Mouse (Mus musculus) bone marrow macrophage, adult 2 months (primary cell): Measurements from ENCODE around the gene Ptges. TPM values are rescaled to one million over a fixed set of nuclear protein-coding genes. Genes with fewer than 3 reads are reported as not detected.
A peak's percentile ranks its signal among the peaks of the same experiment; 100 is the strongest.
"Not testable (repeated sequence)": the region's sequence is repeated elsewhere in the genome, so short reads cannot be mapped to it uniquely, and the experiment has no call there.

Experiments used
- H3K27ac ChIP-seq: 2 replicates; pipeline ENCODE4 v1.5.1; 2012; ENCODE audit warnings: low read depth, low read length; ENCODE audit not compliant: insufficient read depth
- H3K4me1 ChIP-seq: 2 replicates; pipeline ENCODE4 v1.6.1; 2012; ENCODE audit warnings: low read length; ENCODE audit not compliant: control insufficient read depth, insufficient read depth
- H3K4me3 ChIP-seq: 2 replicates; pipeline ENCODE4 v1.5.1; 2012; ENCODE audit warnings: mild to moderate bottlenecking, low read length, moderate library complexity; ENCODE audit not compliant: insufficient read depth
- CTCF ChIP-seq: IDR thresholded peaks from 2 replicates; pipeline ENCODE4 v1.5.1; 2012; ENCODE audit warnings: low read depth, mild to moderate bottlenecking, low read length, moderate library complexity
- POLR2A ChIP-seq: IDR thresholded peaks from 2 replicates; pipeline ENCODE4 v1.6.1; 2012; ENCODE audit warnings: mild to moderate bottlenecking, low read depth, low read length, borderline replicate concordance
- polyA plus RNA-seq: library from polyadenylated mRNA; stranded (reverse); fragments of >200 nt; gene quantifications from 2 replicates; pipeline ENCODE4 v1.2.4, GENCODE M21; 2012; ENCODE audit not compliant: missing spikeins, insufficient read depth, insufficient read length

Gene Ptges
- polyA plus RNA-seq, 1 experiment, result 2.7 TPM

DNA sequence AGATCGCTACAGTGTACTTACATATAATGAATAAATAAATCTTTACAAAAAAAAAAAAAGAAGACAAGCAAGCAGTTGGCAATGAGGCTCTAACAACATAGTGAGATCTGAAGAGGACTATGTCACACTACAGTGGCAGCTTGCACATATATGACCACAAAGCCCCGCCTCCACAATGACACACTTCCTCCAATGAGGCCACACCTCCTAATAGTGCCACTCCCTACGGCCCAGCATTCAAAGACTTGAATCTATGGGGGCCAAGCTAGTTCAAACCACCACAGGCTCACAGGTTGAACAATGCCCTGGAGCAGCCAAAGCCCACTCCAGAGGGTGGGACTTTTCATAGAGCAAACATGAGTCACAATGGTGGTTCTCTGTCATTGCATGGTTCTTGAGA lies 2.3 kb upstream of the Ptges start:
- no peak overlapping the region for H3K4me3 ChIP-seq
- no peak overlapping the region for H3K27ac ChIP-seq
- TF ChIP-seq CTCF, result no peak
- no peak for TF ChIP-seq POLR2A
- H3K4me1 ChIP-seq, result peaks cover 15% of the 10 kb centered on the region

DNA sequence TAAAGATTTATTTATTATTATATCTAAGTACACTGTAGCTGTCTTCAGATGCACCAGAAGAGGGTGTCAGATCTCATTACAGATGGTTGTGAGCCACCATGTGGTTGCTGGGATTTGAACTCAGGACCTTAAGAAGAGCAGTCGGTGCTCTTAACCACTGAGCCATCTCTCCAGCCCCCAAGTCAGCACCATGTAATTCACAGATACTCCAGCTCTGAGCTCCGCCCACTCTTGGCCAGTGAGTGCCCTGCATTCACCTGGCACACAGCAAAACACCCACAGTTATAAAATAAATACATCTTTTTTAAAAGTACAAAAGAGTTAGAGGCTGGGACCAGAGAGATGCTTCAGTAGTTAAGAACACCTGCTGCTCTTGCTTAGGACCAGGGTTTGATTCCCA lies 1.2 kb upstream of the Ptges start:
- not testable (repeated sequence) for H3K27ac ChIP-seq, H3K4me3 ChIP-seq
- peaks cover 25% of the 10 kb centered on the region for H3K4me1 ChIP-seq

- TF ChIP-seq CTCF (no peak), POLR2A (no peak; the same call in 1 of the 2 replicates)
- Histone ChIP-seq H3K4me1 (peaks cover 37% of the 10 kb centered on the region), H3K27ac (peak overlapping the region; percentile 75), H3K4me3 (peak overlapping the region; percentile 64)
These were observed 675 bp downstream of the Ptges start for GRCm38 (mm10) chr2:30928893-30929482.

GRCm38 (mm10) chr2:30927844-30928628 lies 1.6 kb downstream of the Ptges start:
- TF ChIP-seq CTCF (peak; percentile 44), POLR2A (no peak)
- no peak overlapping the region for H3K4me3 ChIP-seq
- peak overlapping the region; percentile 61 for H3K27ac ChIP-seq

GRCm38 (mm10) chr2:30927151-30927781 lies 2.4 kb downstream of the Ptges start:
- no peak overlapping the region for H3K4me3 ChIP-seq
- peaks cover 37% of the 10 kb centered on the region for H3K4me1 ChIP-seq
- peak overlapping the region; percentile 58 for H3K27ac ChIP-seq
- no peak for TF ChIP-seq CTCF
- TF ChIP-seq POLR2A, result no peak

More at GRCm38 (mm10) chr2:30927844-30928628, 1.6 kb downstream of the Ptges start:
- H3K4me1 ChIP-seq, result peaks cover 37% of the 10 kb centered on the region

DNA sequence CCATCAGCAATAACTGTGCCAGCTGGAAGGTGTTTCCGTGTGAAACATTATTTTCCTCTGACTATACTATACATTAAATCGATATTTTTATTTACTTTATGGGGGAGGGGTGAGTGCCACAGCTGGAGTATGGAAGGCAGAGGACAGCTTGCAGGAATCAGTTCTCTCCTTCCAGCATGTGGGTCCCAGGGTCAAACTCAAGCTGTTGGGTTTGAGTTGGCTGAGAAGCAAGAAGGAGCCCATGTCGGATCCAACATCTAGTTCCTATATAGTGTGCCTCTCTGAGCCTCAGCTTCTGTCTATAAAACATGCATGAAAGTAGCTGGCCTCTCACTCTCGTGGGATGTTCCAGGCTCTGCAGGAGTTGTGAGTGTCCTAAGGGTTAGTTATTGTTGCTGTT lies 3.3 kb downstream of the Ptges start:
- Histone ChIP-seq H3K27ac (peak overlapping the region; percentile 58), H3K4me3 (no peak overlapping the region), H3K4me1 (peaks cover 37% of the 10 kb centered on the region)
- TF ChIP-seq CTCF (no peak), POLR2A (no peak)

DNA sequence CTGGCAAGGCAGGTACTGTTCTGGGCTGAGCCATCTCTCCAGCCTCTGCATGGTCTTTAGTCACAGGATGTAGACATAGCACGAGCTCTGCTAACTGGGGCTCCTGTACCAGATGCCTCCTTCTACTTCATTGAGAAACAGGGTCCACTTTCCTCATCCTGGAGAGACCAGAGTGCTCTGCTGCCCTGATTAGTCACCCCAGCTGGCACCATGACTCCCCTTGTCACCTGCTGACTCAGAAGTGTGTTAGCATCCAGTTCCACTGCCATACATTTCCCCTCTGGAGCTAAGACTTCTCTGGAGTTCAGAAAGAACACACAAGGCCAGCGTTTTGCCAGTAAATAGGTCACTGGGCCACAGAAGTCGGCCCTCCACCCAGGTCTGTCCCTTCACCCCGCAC lies 4.5 kb downstream of the Ptges start:
- no peak for TF ChIP-seq POLR2A
- TF ChIP-seq CTCF, result no peak
- Histone ChIP-seq H3K4me3 (no peak overlapping the region), H3K27ac (no peak overlapping the region), H3K4me1 (peaks cover 41% of the 10 kb centered on the region)

- TF ChIP-seq POLR2A, result no peak
- TF ChIP-seq CTCF, result no peak
- no peak overlapping the region for H3K4me3 ChIP-seq
These were observed 6.6 kb downstream of the Ptges start for GRCm38 (mm10) chr2:30923099-30923498.

DNA sequence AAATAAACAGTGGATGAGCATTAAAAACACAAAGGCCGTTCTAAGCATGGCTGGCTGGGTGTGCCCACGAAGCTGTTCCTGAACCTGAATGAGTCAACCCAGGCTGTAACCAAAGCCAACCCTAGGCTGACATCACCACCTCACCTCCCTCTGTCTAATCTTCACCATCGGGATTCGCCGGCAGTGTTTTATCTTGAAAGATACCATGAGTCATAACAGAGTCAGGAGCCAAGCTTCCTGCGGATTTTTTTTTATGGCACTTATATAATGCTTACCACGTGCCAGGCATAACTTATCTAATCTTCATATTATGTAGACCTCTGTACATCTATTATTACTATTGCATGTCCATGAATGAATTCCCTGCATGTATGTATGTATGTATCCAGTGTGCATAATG lies 9.4 kb downstream of the Ptges start:
- H3K4me3 ChIP-seq, result no peak overlapping the region
- TF ChIP-seq POLR2A, result no peak
- TF ChIP-seq CTCF, result no peak
- H3K4me1 ChIP-seq, result peaks cover 17% of the 10 kb centered on the region
- H3K27ac ChIP-seq, result no peak overlapping the region

More at GRCm38 (mm10) chr2:30923099-30923498, 6.6 kb downstream of the Ptges start:
- Histone ChIP-seq H3K4me1 (peaks cover 43% of the 10 kb centered on the region), H3K27ac (no peak overlapping the region)

DNA sequence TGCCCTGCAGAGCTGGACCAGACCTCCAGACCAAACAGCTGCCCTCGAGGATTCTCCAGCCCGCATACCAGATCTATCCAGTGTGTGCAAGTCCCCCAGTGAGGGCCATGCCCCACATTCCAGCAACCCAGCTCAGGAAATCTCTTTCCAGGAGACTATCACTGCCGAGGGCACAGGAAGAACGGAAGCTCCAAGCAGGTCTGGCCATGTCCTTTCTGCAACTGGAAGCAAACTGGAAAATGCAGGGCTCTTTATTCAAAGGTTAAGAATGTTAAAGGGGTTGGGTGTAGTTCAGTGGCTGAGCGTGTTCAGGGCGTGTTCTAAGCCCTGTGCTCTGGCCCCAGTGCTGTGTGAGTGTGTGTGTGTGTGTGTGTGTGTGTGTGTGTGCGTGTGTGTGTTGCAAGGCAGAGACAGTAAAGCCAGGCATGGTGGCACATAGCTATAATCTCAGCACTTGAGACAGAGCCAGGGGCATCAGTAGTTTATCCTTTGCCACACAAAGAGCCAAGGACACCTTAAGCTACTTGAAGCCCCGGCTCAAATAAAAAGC lies 10.8 kb downstream of the Ptges start:
- H3K4me3 ChIP-seq, result no peak overlapping the region
- TF ChIP-seq CTCF, result no peak
- no peak for TF ChIP-seq POLR2A
- H3K27ac ChIP-seq, result no peak overlapping the region
- H3K4me1 ChIP-seq, result peaks cover 20% of the 10 kb centered on the region
